Mouse (Mus musculus) E14TG2a.4 (cell line): Measurements from ENCODE around the gene Gm49333.

Experiments used
- CTCF ChIP-seq: conservative IDR thresholded peaks from 2 replicates; pipeline ENCODE4 v1.5.1; 2014; ENCODE audit warnings: low read length
- NANOG ChIP-seq: IDR thresholded peaks from 2 replicates; pipeline ENCODE4 v1.6.1; 2014; ENCODE audit warnings: borderline replicate concordance, low read length, mixed read lengths
- POU5F1 ChIP-seq: IDR thresholded peaks from 2 replicates; pipeline ENCODE4 v1.6.1; 2014; ENCODE audit warnings: low read length, borderline replicate concordance

- TF ChIP-seq CTCF = no peak
- no peak for TF ChIP-seq POU5F1
- TF ChIP-seq NANOG = no peak
Observed at GRCm38 (mm10) chr16:20589366-20589938, 22.0 kb upstream of the Gm49333 start, which contains the start of gene Vwa5b2.
